Mouse (Mus musculus): ENCODE results near the gene Ttc29. TPM values are rescaled to one million over a fixed set of nuclear protein-coding genes. Genes with fewer than 3 reads are reported as not detected.

The Ttc29 gene
- not detected in 2 replicates for polyA plus RNA-seq (2012; ENCODE audit: insufficient read depth, insufficient read length, low replicate concordance, missing spikeins)

GRCm38 (mm10) chr8:78213074-78213473, at the start of gene Ttc29:
Gene Ttc29, plus strand, starts transcription at chr8:78213297.
- WGBS: 11% methylated on average over 11 of the region's 11 CpGs
- TF ChIP-seq POLR2A (IDR thresholded peaks at IDR 0.05; ENCODE audit: insufficient read depth, low read depth, low read length): no peak
- no peak for TF ChIP-seq CTCF (IDR thresholded peaks at IDR 0.05; ENCODE audit: insufficient read depth, low read depth, low read length)
- no peaks in the 10 kb centered on the region for H3K4me1 ChIP-seq (ENCODE audit: control insufficient read depth, insufficient read depth, low read length)
- H3K27ac ChIP-seq (ENCODE audit: insufficient read depth, low read depth, low read length): no peak within 1 kb of the TSS
- H3K4me3 ChIP-seq (ENCODE audit: insufficient read depth, low read depth, low read length): no peak within 1 kb of the TSS

GRCm38 (mm10) chr8:78171351-78171750, 41.7 kb upstream of the Ttc29 start:
- H3K4me3 ChIP-seq (ENCODE audit: insufficient read depth, low read depth, low read length): no peak overlapping the region
- TF ChIP-seq POLR2A (IDR thresholded peaks at IDR 0.05; ENCODE audit: insufficient read depth, low read depth, low read length) (no peak), CTCF (IDR thresholded peaks at IDR 0.05; ENCODE audit: insufficient read depth, low read depth, low read length) (no peak)
- 94% methylated on average over 1 of the region's 1 CpGs for WGBS
- H3K4me1 ChIP-seq (ENCODE audit: control insufficient read depth, insufficient read depth, low read length): no peaks in the 10 kb centered on the region
- H3K27ac ChIP-seq (ENCODE audit: insufficient read depth, low read depth, low read length): no peak overlapping the region

GRCm38 (mm10) chr8:78182654-78183053, 30.4 kb upstream of the Ttc29 start:
- H3K27ac ChIP-seq (ENCODE audit: insufficient read depth, low read depth, low read length): no peak overlapping the region
- no peaks in the 10 kb centered on the region for H3K4me1 ChIP-seq (ENCODE audit: control insufficient read depth, insufficient read depth, low read length)
- no peak for TF ChIP-seq POLR2A (IDR thresholded peaks at IDR 0.05; ENCODE audit: insufficient read depth, low read depth, low read length)
- no peak for TF ChIP-seq CTCF (IDR thresholded peaks at IDR 0.05; ENCODE audit: insufficient read depth, low read depth, low read length)
- H3K4me3 ChIP-seq (ENCODE audit: insufficient read depth, low read depth, low read length): no peak overlapping the region
- WGBS: 80% methylated on average over 7 of the region's 7 CpGs

GRCm38 (mm10) chr8:78183414-78183813, 29.7 kb upstream of the Ttc29 start:
- Histone ChIP-seq H3K27ac (ENCODE audit: insufficient read depth, low read depth, low read length) (no peak overlapping the region), H3K4me1 (ENCODE audit: control insufficient read depth, insufficient read depth, low read length) (no peaks in the 10 kb centered on the region), H3K4me3 (ENCODE audit: insufficient read depth, low read depth, low read length) (no peak overlapping the region)
- TF ChIP-seq POLR2A (IDR thresholded peaks at IDR 0.05; ENCODE audit: insufficient read depth, low read depth, low read length) (no peak), CTCF (IDR thresholded peaks at IDR 0.05; ENCODE audit: insufficient read depth, low read depth, low read length) (no peak)
- 95% methylated on average over 6 of the region's 6 CpGs for WGBS

GRCm38 (mm10) chr8:78187087-78187486, 26.0 kb upstream of the Ttc29 start:
- Histone ChIP-seq H3K4me3 (ENCODE audit: insufficient read depth, low read depth, low read length) (no peak overlapping the region), H3K27ac (ENCODE audit: insufficient read depth, low read depth, low read length) (no peak overlapping the region), H3K4me1 (ENCODE audit: control insufficient read depth, insufficient read depth, low read length) (no peaks in the 10 kb centered on the region)
- TF ChIP-seq POLR2A (IDR thresholded peaks at IDR 0.05; ENCODE audit: insufficient read depth, low read depth, low read length) (no peak), CTCF (IDR thresholded peaks at IDR 0.05; ENCODE audit: insufficient read depth, low read depth, low read length) (no peak)

GRCm38 (mm10) chr8:78204229-78204628, 8.9 kb upstream of the Ttc29 start:
- no peak for TF ChIP-seq CTCF (IDR thresholded peaks at IDR 0.05; ENCODE audit: insufficient read depth, low read depth, low read length)
- Histone ChIP-seq H3K4me1 (ENCODE audit: control insufficient read depth, insufficient read depth, low read length) (no peaks in the 10 kb centered on the region), H3K27ac (ENCODE audit: insufficient read depth, low read depth, low read length) (no peak overlapping the region), H3K4me3 (ENCODE audit: insufficient read depth, low read depth, low read length) (no peak overlapping the region)
- WGBS: 48% methylated on average over 5 of the region's 5 CpGs

GRCm38 (mm10) chr8:78210424-78210823, 2.7 kb upstream of the Ttc29 start:
- WGBS: 90% methylated on average over 3 of the region's 3 CpGs
- TF ChIP-seq POLR2A (IDR thresholded peaks at IDR 0.05; ENCODE audit: insufficient read depth, low read depth, low read length) (no peak), CTCF (IDR thresholded peaks at IDR 0.05; ENCODE audit: insufficient read depth, low read depth, low read length) (no peak)
- Histone ChIP-seq H3K27ac (ENCODE audit: insufficient read depth, low read depth, low read length) (no peak overlapping the region), H3K4me3 (ENCODE audit: insufficient read depth, low read depth, low read length) (no peak overlapping the region), H3K4me1 (ENCODE audit: control insufficient read depth, insufficient read depth, low read length) (no peaks in the 10 kb centered on the region)

- no peaks in the 10 kb centered on the region for H3K4me1 ChIP-seq (ENCODE audit: control insufficient read depth, insufficient read depth, low read length)
- no peak overlapping the region for H3K4me3 ChIP-seq (ENCODE audit: insufficient read depth, low read depth, low read length)
- no peak overlapping the region for H3K27ac ChIP-seq (ENCODE audit: insufficient read depth, low read depth, low read length)
- no peak for TF ChIP-seq POLR2A (IDR thresholded peaks at IDR 0.05; ENCODE audit: insufficient read depth, low read depth, low read length)
- TF ChIP-seq CTCF (IDR thresholded peaks at IDR 0.05; ENCODE audit: insufficient read depth, low read depth, low read length): no peak
- 28% methylated on average over 3 of the region's 3 CpGs for WGBS
Observed at GRCm38 (mm10) chr8:78214645-78215044, 1.5 kb downstream of the Ttc29 start.

GRCm38 (mm10) chr8:78226087-78226486, 13.0 kb downstream of the Ttc29 start:
- Histone ChIP-seq H3K27ac (ENCODE audit: insufficient read depth, low read depth, low read length) (no peak overlapping the region), H3K4me3 (ENCODE audit: insufficient read depth, low read depth, low read length) (no peak overlapping the region), H3K4me1 (ENCODE audit: control insufficient read depth, insufficient read depth, low read length) (no peaks in the 10 kb centered on the region)
- no peak for TF ChIP-seq POLR2A (IDR thresholded peaks at IDR 0.05; ENCODE audit: insufficient read depth, low read depth, low read length)
- TF ChIP-seq CTCF (IDR thresholded peaks at IDR 0.05; ENCODE audit: insufficient read depth, low read depth, low read length): no peak
- 77% methylated on average over 4 of the region's 4 CpGs for WGBS

GRCm38 (mm10) chr8:78230721-78231120, 17.6 kb downstream of the Ttc29 start:
- WGBS: 63% methylated on average over 2 of the region's 2 CpGs
- Histone ChIP-seq H3K4me1 (ENCODE audit: control insufficient read depth, insufficient read depth, low read length) (no peaks in the 10 kb centered on the region), H3K27ac (ENCODE audit: insufficient read depth, low read depth, low read length) (no peak overlapping the region), H3K4me3 (ENCODE audit: insufficient read depth, low read depth, low read length) (no peak overlapping the region)
- no peak for TF ChIP-seq POLR2A (IDR thresholded peaks at IDR 0.05; ENCODE audit: insufficient read depth, low read depth, low read length)
